Mouse (Mus musculus): ENCODE measurements around the gene G3bp1. TPM values are rescaled to one million over a fixed set of nuclear protein-coding genes. Genes with fewer than 3 reads are reported as not detected.
A peak's percentile ranks its signal among the peaks of the same experiment; 100 is the strongest.

G3bp1 gene
- total RNA-seq, 1 experiment from 2014 or later = 61.9 TPM

DNA sequence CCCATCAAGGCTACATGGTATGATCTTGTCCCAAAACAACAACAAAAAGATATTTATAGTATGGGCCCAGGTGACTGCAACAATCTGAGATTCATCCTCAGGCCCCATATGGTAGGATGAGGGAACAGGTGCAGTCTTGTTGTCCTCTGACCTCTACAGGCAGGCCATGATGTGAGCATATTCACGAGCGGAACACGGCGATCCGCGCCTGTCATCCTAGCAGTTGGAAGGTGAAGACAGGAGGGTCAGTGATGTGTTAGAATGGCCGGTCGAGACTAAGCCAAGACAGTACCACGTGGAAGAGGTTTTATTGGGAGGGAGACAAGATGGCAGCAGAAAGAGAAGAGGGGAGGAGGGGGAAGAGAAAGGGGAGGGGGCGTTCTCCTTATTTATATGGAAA, 4.8 kb upstream of the G3bp1 start:
- no peak for DNase-seq

DNA sequence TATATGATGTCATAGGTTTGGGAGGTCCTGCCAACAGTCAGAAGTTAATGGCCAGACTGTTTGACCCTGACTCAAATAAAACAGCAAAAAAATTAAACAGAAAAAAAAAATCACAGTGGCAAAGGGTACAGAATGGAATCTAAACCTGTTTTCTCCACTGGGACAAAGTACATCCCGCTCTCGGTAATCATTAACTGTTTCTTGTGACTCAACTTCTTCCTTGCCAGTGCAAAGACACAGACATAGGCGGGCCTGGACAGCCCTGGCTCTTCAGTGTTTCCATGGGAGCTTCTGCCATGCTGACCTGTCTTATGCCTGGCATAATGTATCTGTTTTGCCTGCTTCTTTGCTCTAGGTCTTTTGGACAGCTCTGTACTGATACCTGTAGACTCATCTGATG, 4.3 kb upstream of the G3bp1 start:
- no peak for DNase-seq

GRCm38 (mm10) chr11:55468012-55468411, 1.5 kb upstream of the G3bp1 start:
- DNase-seq = peak; percentile 50

DNA sequence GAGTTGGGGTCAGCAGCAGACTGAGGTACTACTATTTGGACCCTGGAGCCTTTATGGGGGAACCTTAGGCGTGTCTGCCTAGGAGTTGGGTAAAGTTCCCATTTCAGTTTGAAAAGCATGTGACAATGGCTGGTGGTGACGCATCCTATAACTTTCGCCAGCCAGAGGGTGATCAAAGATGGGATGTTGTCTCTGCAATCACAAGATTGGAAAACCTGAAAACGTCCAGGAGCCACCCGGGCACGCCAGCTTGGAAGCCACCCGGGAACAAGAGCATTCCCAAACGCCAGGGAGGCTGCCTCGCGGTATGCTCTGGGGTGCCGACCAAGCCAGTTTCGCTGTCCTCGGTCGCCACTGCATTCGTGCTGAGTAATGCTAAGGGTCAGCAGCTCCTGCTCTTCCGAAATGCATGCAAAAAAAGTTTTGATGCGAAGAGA, 856 bp upstream of the G3bp1 start:
- DNase-seq = peak; percentile 64

DNA sequence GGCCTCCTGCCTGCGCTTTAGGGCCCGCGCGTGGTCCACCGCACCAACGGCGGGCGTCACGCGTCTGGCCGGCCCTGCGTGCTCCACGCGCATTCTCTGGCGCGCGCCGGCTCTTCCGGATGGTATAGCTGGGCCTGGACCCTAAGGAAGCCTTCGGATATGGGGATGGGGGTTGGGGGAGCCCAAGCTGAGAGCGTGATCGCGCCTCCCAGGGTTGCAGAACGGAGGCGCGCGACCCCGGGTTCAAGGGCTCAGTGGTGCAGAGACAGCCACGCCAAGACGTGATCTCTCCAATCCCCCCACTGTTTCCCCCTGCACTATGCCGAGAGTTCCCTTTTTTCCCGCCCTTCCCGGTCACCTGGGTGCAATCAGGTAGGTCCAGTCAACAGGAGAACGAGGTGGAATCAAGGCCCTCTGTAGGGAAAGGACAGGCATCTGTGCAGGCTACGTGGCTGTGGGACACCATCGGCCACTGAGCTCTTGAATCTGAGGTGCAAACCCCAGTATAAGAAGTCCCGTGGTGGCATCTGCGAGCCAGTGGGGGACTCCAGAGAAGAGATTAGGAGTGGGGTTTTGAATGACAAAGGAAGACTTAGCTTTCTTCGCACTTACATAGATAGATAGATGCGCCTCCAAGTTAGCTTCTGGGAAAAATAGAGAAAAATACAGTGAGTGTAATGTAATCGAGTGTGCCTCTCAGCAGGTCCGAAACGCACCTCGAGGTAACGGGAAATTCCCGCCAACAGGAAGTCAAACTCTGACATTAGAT, 622 bp downstream of the G3bp1 start:
- peak; percentile 41 for DNase-seq

DNA sequence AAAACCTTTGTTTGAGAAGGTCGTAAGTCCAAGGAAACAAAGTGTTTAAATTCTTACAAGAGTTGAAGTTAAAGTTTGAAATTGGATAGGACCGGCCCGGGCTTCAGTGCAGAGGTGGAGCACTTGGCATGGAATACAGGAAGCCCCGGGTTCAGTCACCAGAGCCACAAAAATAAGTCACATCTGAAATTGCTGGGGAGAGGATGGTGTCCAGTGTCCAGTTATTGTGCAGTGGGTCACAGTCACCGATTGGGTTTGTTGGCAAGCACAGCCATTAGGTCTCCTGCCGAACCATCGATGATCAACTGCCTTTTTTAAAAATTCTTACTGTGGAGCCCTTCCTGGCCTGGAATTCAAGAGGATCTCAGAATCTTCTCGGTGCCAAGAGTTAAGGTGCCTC, 1.3 kb downstream of the G3bp1 start:
- peak; percentile 37 for DNase-seq

DNA sequence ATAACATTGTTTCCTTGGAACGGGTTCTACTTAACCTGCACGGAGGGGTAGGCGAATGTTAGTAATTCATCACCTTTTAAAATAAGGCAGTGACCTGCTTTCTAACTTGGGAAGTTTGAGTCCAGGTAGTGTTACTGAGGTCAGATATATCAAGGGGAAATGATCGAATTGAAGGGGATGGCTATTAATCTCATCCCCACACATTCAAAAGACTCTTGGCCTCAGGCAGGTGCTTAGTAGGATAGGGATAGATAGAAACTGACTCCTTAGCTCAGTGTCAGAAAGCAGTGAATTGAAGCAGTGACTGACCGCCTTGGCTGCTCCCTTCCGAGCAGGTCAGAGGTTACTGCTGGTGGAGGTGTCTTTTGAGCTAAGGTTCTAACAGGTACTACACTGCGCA, 2.0 kb downstream of the G3bp1 start:
- DNase-seq = no peak

GRCm38 (mm10) chr11:55473219-55473618, 3.7 kb downstream of the G3bp1 start:
- no peak for DNase-seq

- no peak for DNase-seq
These were observed 16.0 kb downstream of the G3bp1 start for GRCm38 (mm10) chr11:55485443-55485842.

GRCm38 (mm10) chr11:55496158-55496557, 26.7 kb downstream of the G3bp1 start:
- DNase-seq = no peak

GRCm38 (mm10) chr11:55497885-55498284, 28.4 kb downstream of the G3bp1 start:
- peak; percentile 64 for DNase-seq

GRCm38 (mm10) chr11:55501955-55502531, 32.6 kb downstream of the G3bp1 start:
- no peak for DNase-seq

GRCm38 (mm10) chr11:55502886-55503285, 33.4 kb downstream of the G3bp1 start:
- no peak for DNase-seq

- DNase-seq = peak; percentile 36
These were observed 36.0 kb downstream of the G3bp1 start for GRCm38 (mm10) chr11:55505485-55505884.

DNA sequence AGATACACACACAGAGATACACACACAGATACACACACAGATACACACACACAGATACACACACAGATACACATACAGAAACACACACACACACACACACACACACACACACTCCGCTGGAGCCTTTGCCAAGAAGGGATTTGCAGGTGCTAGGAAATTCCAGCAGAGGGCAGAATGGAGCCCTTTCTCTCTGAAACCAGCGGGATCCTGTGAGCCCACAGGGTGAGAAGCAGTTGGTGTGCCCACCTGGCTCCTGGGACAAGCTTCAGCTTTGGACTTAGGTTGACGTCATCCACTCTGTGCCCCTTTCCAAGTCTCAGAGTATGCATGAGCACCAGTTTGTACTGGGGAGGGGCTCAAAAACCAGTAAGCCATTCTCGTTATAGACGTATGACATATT, 41.9 kb downstream of the G3bp1 start:
- DNase-seq = peak; percentile 43

DNA sequence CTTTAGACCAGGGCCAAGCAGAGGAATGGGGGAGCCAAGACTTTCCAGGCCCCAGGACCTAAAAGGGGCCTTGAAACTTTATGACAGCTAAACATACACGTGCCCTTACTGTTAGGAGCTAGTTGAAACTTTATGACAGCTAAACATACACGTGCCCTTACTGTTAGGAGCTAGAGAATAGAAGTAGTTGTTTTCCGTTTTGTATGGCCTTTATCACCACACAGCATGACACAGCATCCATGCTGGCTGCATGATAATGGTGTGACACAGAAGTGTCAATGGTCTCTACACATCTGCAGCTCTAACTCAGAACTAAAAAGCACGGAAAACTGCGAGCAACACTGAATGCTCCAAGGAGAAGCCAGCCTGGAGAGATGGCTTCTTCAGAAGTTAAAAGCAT, 48.2 kb downstream of the G3bp1 start:
- no peak for DNase-seq

GRCm38 (mm10) chr11:55518806-55519674, 49.6 kb downstream of the G3bp1 start:
- DNase-seq = peak; percentile 72

DNA sequence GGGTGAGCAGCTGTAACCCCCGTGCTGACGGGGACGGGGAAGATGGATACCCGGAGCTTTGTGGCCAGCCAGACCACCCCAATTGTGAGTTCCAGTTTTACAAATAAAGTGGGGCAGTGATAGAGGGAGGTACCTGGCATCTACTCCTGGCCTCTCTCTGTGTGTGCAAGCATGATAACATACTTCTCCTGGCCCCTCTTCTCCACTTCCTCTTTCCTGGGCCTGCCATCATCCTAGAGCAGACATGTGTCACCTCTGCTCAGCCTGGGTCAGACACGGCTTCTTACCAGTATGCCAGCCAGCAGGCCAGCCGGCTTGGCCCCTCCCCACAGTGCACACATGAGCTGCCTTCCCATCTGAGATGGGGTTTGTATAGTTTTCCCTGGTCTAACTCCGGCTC, 61.3 kb downstream of the G3bp1 start:
- DNase-seq = no peak

DNA sequence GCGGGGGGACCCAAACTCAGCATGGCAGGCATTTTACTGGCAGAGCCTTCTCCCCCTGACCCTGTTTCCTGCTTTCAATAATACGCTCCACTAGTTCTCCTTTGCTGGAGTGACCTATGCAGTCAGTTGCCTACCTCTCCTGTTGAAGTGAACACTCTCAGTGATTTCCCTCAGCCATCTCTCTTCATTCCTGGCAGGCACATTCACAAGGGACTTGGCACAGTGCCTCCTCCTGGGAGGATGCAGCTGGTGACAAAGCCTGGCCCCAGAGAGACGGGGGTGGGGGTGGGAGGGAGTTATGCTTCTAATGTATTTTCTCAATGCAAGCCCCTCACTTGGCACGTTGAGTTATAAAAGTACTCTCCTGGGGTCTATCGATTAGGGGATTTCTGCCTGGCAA, 63.9 kb downstream of the G3bp1 start:
- peak; percentile 29 for DNase-seq

GRCm38 (mm10) chr11:55534766-55535165, 65.3 kb downstream of the G3bp1 start:
- DNase-seq = no peak

DNA sequence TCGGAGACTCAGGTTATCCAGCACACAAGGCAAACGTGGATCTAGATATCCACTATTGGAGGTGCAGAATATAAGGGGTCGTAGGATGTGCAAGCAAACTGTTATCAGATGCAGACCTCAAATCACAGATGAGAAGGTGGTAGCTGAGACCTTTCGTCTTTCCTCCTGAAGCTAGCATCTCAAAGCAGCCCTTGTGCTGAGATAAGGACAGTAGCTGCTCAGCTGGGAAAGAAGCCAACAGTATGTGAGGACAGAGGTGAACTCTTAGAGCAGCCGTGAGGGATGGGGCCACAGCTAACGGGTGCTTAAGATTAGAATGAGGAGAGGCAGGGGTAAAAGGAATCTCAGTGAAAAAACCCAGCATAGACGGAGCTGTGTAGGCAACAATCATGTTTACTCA, 72.6 kb downstream of the G3bp1 start:
- no peak for DNase-seq

- DNase-seq = no peak
These were observed 73.2 kb downstream of the G3bp1 start for GRCm38 (mm10) chr11:55542671-55543070.

DNA sequence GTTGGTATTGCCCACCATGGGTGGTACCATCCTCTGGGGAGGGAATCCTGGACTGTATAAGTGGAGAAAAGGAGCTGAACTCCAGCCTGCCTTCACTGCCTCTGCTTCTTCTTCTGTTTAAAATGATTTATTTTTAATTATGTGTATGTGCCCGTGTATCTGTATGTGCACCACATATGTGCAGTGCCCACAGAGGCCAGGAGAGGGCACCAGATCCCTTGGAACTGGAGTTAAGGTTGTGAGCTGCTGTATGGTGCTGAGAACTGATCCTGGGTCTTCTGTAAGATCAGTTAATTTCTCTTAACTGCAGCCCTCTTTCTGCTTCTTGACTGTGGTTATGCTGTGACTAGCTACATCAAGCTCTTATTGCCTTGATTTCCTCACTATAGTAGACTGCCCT, 76.2 kb downstream of the G3bp1 start:
- no peak for DNase-seq
